Mouse (Mus musculus) heart, embryonic 14.5 days (tissue): ENCODE measurements around the gene Bpgm. TPM values are rescaled to one million over a fixed set of nuclear protein-coding genes. Genes with fewer than 3 reads are reported as not detected.

ENCODE experiments used
- ATAC-seq: fragments of 200-750 bp; cut with Nextera tagmentation; 2 replicates; pipeline ENCODE4 v1.8.0; 2017; ENCODE audit warnings: low read depth, moderate TSS enrichment; ENCODE audit not compliant: insufficient number of reproducible peaks, insufficient read depth, low FRiP score
- H3K27ac ChIP-seq, 2 experiments: fragments of 200-500 bp in 1 of 2; fragments of 300-500 bp in 1 of 2; sonication (generic) in 1 of 2; replicated peaks in 1 of 2; 2 replicates each; pipeline ENCODE4 v1.5.1; 2012 to 2014; ENCODE audit warnings: low read depth in 2 of 2, low read length in 2 of 2, control low read depth in 1 of 2, mild to moderate bottlenecking in 1 of 2, mixed read lengths in 1 of 2; ENCODE audit not compliant: control insufficient read depth in 1 of 2, insufficient read depth in 1 of 2
- H3K27me3 ChIP-seq: fragments of 300-500 bp; sonication (generic); 2 replicates; pipeline ENCODE4 v1.6.1; 2014; ENCODE audit warnings: mild to moderate bottlenecking, low read length, control low read depth; ENCODE audit not compliant: control insufficient read depth, insufficient read depth
- H3K36me3 ChIP-seq: fragments of 300-500 bp; sonication (generic); 2 replicates; pipeline ENCODE4 v1.6.1; 2014; ENCODE audit warnings: mild to moderate bottlenecking, control low read depth, low read length, mixed read lengths; ENCODE audit not compliant: control insufficient read depth, insufficient read depth
- H3K4me1 ChIP-seq, 2 experiments: fragments of 200-500 bp in 1 of 2; fragments of 300-500 bp in 1 of 2; sonication (generic) in 1 of 2; 2 replicates each; pipeline ENCODE4 v1.6.1; 2012 to 2014; ENCODE audit warnings: low read length in 2 of 2, control low read depth in 1 of 2, mixed read lengths in 1 of 2; ENCODE audit not compliant: control insufficient read depth in 2 of 2, insufficient read depth in 2 of 2
- H3K4me2 ChIP-seq: fragments of 300-500 bp; sonication (generic); 2 replicates; pipeline ENCODE4 v1.6.1; 2014; ENCODE audit warnings: mild to moderate bottlenecking, low read length
- H3K4me3 ChIP-seq, 2 experiments: fragments of 200-500 bp in 1 of 2; fragments of 300-500 bp in 1 of 2; sonication (generic) in 1 of 2; 2 replicates each; pipeline ENCODE4 v1.5.1; 2012 to 2014; ENCODE audit warnings: low read length in 2 of 2, mild to moderate bottlenecking in 2 of 2, control low read depth in 1 of 2, low read depth in 1 of 2, moderate library complexity in 1 of 2; ENCODE audit not compliant: control insufficient read depth in 1 of 2, insufficient read depth in 1 of 2
- H3K9ac ChIP-seq: fragments of 300-500 bp; sonication (generic); 2 replicates; pipeline ENCODE4 v1.6.1; 2014; ENCODE audit warnings: mild to moderate bottlenecking, low read length
- H3K9me3 ChIP-seq: fragments of 300-500 bp; sonication (generic); 2 replicates; pipeline ENCODE4 v1.6.1; 2016; ENCODE audit warnings: low read length, control low read depth; ENCODE audit not compliant: control insufficient read depth
- WGBS: fragments of 180-500 bp; shearing (Covaris S2); extraction: QIAGEN DNeasy Blood & Tissue Kit; methylation state at CpG from one replicate; pipeline ENCODE4 v1.1.7; 2014; 5-methylcytosine and 5-hydroxymethylcytosine counted together
- polyA plus RNA-seq: library from polyadenylated mRNA; unstranded; fragments of >200 nt; fragmentation: Nextera tagmentation; extraction: Ambion mirVana; gene quantifications from 2 replicates; pipeline ENCODE4 v1.2.1, GENCODE M21; 2014

Gene Bpgm
- polyA plus RNA-seq, 1 experiment from 2014 or later: 40.1 TPM

GRCm38 (mm10) chr6:34486071-34486626, 10.1 kb downstream of the Bpgm start:
- Histone ChIP-seq H3K36me3 (0 out of 2 replicates have a peak, but pooled peaks cover 7% of the 10 kb centered on the region), H3K9me3 (no peaks in the 10 kb centered on the region), H3K4me1 (peaks cover 0 to 4% of the 10 kb centered on the region in 2 experiments; a peak in 3 of 4 replicates), H3K4me2 (no peak overlapping the region), H3K4me3 (no peak overlapping the region), H3K27me3 (no peaks in the 10 kb centered on the region), H3K27ac (no peak overlapping the region), H3K9ac (no peak overlapping the region)
- no peak for ATAC-seq
- 51% methylated on average over 14 of the region's 14 CpGs for WGBS

- no peak for ATAC-seq
- H3K36me3 ChIP-seq: 0 out of 2 replicates have a peak, but pooled peaks cover 7% of the 10 kb centered on the region
Measured at GRCm38 (mm10) chr6:34493327-34494095, 17.5 kb downstream of the Bpgm start.

GRCm38 (mm10) chr6:34495140-34495551, 19.1 kb downstream of the Bpgm start:
- no peak for ATAC-seq
- Histone ChIP-seq H3K36me3 (0 out of 2 replicates have a peak, but pooled peaks cover 7% of the 10 kb centered on the region), H3K27ac (no peak overlapping the region), H3K9me3 (no peaks in the 10 kb centered on the region), H3K4me2 (no peak overlapping the region), H3K4me1 (peaks cover 0 to 2% of the 10 kb centered on the region in 2 experiments; a peak in 1 of 4 replicates), H3K9ac (no peak overlapping the region), H3K27me3 (no peaks in the 10 kb centered on the region), H3K4me3 (no peak overlapping the region)
- 52% methylated on average over 7 of the region's 7 CpGs for WGBS

More at GRCm38 (mm10) chr6:34493327-34494095, 17.5 kb downstream of the Bpgm start:
- H3K4me2 ChIP-seq: no peak overlapping the region
- H3K4me1 ChIP-seq: peaks cover 0 to 2% of the 10 kb centered on the region in 2 experiments; a peak in 1 of 4 replicates
- H3K9ac ChIP-seq: no peak overlapping the region
- H3K9me3 ChIP-seq: no peaks in the 10 kb centered on the region
- no peak overlapping the region for H3K4me3 ChIP-seq
- WGBS: 89% methylated on average over 21 of the region's 21 CpGs
- H3K27me3 ChIP-seq: no peaks in the 10 kb centered on the region
- H3K27ac ChIP-seq: no peak overlapping the region

- H3K27me3 ChIP-seq: no peaks in the 10 kb centered on the region
- no peak for ATAC-seq
- no peak overlapping the region for H3K4me2 ChIP-seq
- peaks cover 0 to 2% of the 10 kb centered on the region in 2 experiments; a peak in 1 of 4 replicates for H3K4me1 ChIP-seq
- H3K36me3 ChIP-seq: no peaks in the 10 kb centered on the region
- H3K4me3 ChIP-seq: no peak overlapping the region
- H3K9ac ChIP-seq: no peak overlapping the region
- no peaks in the 10 kb centered on the region for H3K9me3 ChIP-seq
- no peak overlapping the region for H3K27ac ChIP-seq
- WGBS: 76% methylated on average over 5 of the region's 5 CpGs
Measured at GRCm38 (mm10) chr6:34497991-34498625, 22.1 kb downstream of the Bpgm start.

- Histone ChIP-seq H3K4me3 (no peak overlapping the region), H3K9me3 (no peaks in the 10 kb centered on the region), H3K4me1 (peaks cover 0 to 4% of the 10 kb centered on the region in 2 experiments; a peak in 1 of 4 replicates), H3K36me3 (0 out of 2 replicates have a peak, but pooled peaks cover 8% of the 10 kb centered on the region), H3K4me2 (no peak overlapping the region), H3K27me3 (no peaks in the 10 kb centered on the region), H3K9ac (no peak overlapping the region), H3K27ac (no peak overlapping the region)
- 67% methylated on average over 7 of the region's 7 CpGs for WGBS
- ATAC-seq: no peak
Measured at GRCm38 (mm10) chr6:34502291-34502690, 26.3 kb downstream of the Bpgm start.

GRCm38 (mm10) chr6:34505957-34506356, 29.9 kb downstream of the Bpgm start:
- no peak for ATAC-seq
- Histone ChIP-seq H3K4me3 (no peak overlapping the region), H3K4me1 (peaks cover 0 to 4% of the 10 kb centered on the region in 2 experiments; a peak in 1 of 4 replicates), H3K4me2 (no peak overlapping the region), H3K9me3 (no peaks in the 10 kb centered on the region), H3K9ac (no peak overlapping the region), H3K27me3 (no peaks in the 10 kb centered on the region), H3K36me3 (0 out of 2 replicates have a peak, but pooled peaks cover 8% of the 10 kb centered on the region), H3K27ac (no peak overlapping the region)
- WGBS: 59% methylated on average over 11 of the region's 11 CpGs

- H3K36me3 ChIP-seq: 0 out of 2 replicates have a peak, but pooled peaks cover 8% of the 10 kb centered on the region
- whole genome bisulfite sequencing: 83% methylated on average over 4 of the region's 4 CpGs
Measured at GRCm38 (mm10) chr6:34507581-34507980, 31.6 kb downstream of the Bpgm start.

More at GRCm38 (mm10) chr6:34507581-34507980, 31.6 kb downstream of the Bpgm start:
- no peak overlapping the region for H3K27ac ChIP-seq
- H3K27me3 ChIP-seq: no peaks in the 10 kb centered on the region
- peaks cover 0 to 4% of the 10 kb centered on the region in 2 experiments; a peak in 1 of 4 replicates for H3K4me1 ChIP-seq
- H3K4me3 ChIP-seq: no peak overlapping the region
- no peak overlapping the region for H3K9ac ChIP-seq
- no peak for ATAC-seq
- H3K9me3 ChIP-seq: no peaks in the 10 kb centered on the region
- no peak overlapping the region for H3K4me2 ChIP-seq
